In the genomic region with DNA sequence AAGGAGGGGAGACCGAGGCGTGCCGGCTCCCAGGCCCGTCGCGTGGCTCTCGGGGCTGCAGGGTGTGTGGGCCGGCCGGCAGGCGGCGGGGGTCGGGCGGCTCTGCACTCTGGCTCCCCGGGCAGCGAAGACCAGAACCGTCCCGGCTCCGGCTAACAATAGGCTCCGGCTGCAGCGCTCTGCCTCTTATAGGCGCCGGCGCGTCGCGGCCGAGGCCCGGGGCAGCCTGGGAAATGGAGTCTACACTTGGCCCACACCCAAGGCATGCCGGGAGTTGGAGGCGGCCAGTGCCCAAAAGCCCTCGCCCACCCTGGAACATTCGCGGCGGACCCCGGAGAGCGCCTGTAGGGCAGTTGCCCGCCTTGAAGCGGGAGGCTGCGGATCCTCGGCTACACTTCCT, we compare ENCODE assay signal across 8 mouse cellular contexts. TPM values are rescaled to one million over a fixed set of nuclear protein-coding genes. Genes with fewer than 3 reads are reported as not detected.
DNase-seq lines count a peak whose midpoint lies in the region; ATAC-seq lines count a peak whose summit lies in the region.

Gene Csrnp2, minus strand, starts transcription at position 387 of the 400 bp plus-strand sequence.

- H3K36me3 ChIP-seq in embryonic facial prominence, embryonic 14.5 days (ENCODE audit: control insufficient read depth, insufficient read depth, low read length): no peaks in the 10 kb centered on the region
- no peaks in the 10 kb centered on the region for H3K36me3 ChIP-seq in kidney, embryonic 14.5 days (ENCODE audit: control insufficient read depth, insufficient read depth, low read length)
- H3K36me3 ChIP-seq in limb, embryonic 15.5 days: no peaks in the 10 kb centered on the region

- DNase-seq in 3T3-L1 (ENCODE audit: low read depth, low spot score): peak; percentile 87
- DNase-seq in adrenal gland, postnatal 4 days (ENCODE audit: low spot score in 2 of 2): peak; percentile 80 to 85
- DNase-seq in embryonic facial prominence, embryonic 14.5 days (ENCODE audit: low spot score): peak; percentile 97
- peak; percentile 90 to 91 for DNase-seq in heart, adult 9 months (ENCODE audit: low spot score in 2 of 2)
- DNase-seq in monocyte, adult 2 months (ENCODE audit: low read depth in 1 of 2, low spot score in 2 of 2): peak; percentile 37 to 56
- peak; percentile 86 for DNase-seq in spleen, postnatal 36 days (ENCODE audit: low spot score in 2 of 2)

- H3K27me3 ChIP-seq in embryonic facial prominence, embryonic 14.5 days (replicated peaks; ENCODE audit: control insufficient read depth, insufficient read depth, low read length): no peaks in the 10 kb centered on the region
- H3K27me3 ChIP-seq in kidney, embryonic 14.5 days (ENCODE audit: control insufficient read depth, insufficient read depth, low read length): no peaks in the 10 kb centered on the region
- H3K27me3 ChIP-seq in limb, embryonic 15.5 days: no peaks in the 10 kb centered on the region

- H3K4me2 ChIP-seq in embryonic facial prominence, embryonic 14.5 days (ENCODE audit: low read depth, low read length): peak within 1 kb of the TSS; percentile 94
- peak within 1 kb of the TSS; percentile 86 for H3K4me2 ChIP-seq in kidney, embryonic 14.5 days (replicated peaks; ENCODE audit: low read depth, low read length)
- peak within 1 kb of the TSS; percentile 70 for H3K4me2 ChIP-seq in limb, embryonic 15.5 days

- peak within 1 kb of the TSS; percentile 93 for H3K9ac ChIP-seq in embryonic facial prominence, embryonic 14.5 days (ENCODE audit: low read depth, low read length)
- H3K9ac ChIP-seq in kidney, embryonic 14.5 days (ENCODE audit: low read depth, low read length): peak within 1 kb of the TSS; percentile 96
- peak within 1 kb of the TSS; percentile 98 for H3K9ac ChIP-seq in limb, embryonic 15.5 days

- no peaks in the 10 kb centered on the region for H3K9me3 ChIP-seq in embryonic facial prominence, embryonic 14.5 days (ENCODE audit: control insufficient read depth, low read length)
- H3K9me3 ChIP-seq in kidney, embryonic 14.5 days (ENCODE audit: control insufficient read depth, low read length): no peaks in the 10 kb centered on the region
- no peaks in the 10 kb centered on the region for H3K9me3 ChIP-seq in limb, embryonic 15.5 days

- peak within 1 kb of the TSS; percentile 94 for H3K27ac ChIP-seq in embryonic facial prominence, embryonic 14.5 days (replicated peaks; ENCODE audit: low read depth, low read length)
- peak within 1 kb of the TSS; percentile 95 for H3K27ac ChIP-seq in kidney, embryonic 14.5 days (ENCODE audit: low read depth, low read length)
- H3K27ac ChIP-seq in limb, embryonic 15.5 days: peak within 1 kb of the TSS; percentile 97

- ATAC-seq in embryonic facial prominence, embryonic 14.5 days (ENCODE audit: low read depth): peak; percentile 99
- ATAC-seq in kidney, embryonic 14.5 days (ENCODE audit: low FRiP score, low TSS enrichment): peak; percentile 97
- peak; percentile 97 for ATAC-seq in limb, embryonic 15.5 days (ENCODE audit: insufficient number of reproducible peaks, low FRiP score, low TSS enrichment, low read depth)

- WGBS in embryonic facial prominence, embryonic 14.5 days: 0% methylated on average over 11 of the region's 40 CpGs
- WGBS in kidney, embryonic 14.5 days: under 1% methylated on average over 38 of the region's 40 CpGs
- WGBS in limb, embryonic 15.5 days: under 1% methylated on average over 35 of the region's 40 CpGs

- H3K4me1 ChIP-seq in embryonic facial prominence, embryonic 14.5 days (ENCODE audit: control insufficient read depth, insufficient read depth, low read length): peaks cover 37% of the 10 kb centered on the region
- H3K4me1 ChIP-seq in kidney, embryonic 14.5 days (ENCODE audit: control insufficient read depth, insufficient read depth, low read length): peaks cover 24% of the 10 kb centered on the region; the same call in 1 of the 2 replicates
- H3K4me1 ChIP-seq in limb, embryonic 15.5 days: peaks cover 32% of the 10 kb centered on the region

- H3K4me3 ChIP-seq in embryonic facial prominence, embryonic 14.5 days (ENCODE audit: low read depth, low read length): peak within 1 kb of the TSS; percentile 90
- H3K4me3 ChIP-seq in kidney, embryonic 14.5 days (ENCODE audit: low read length): peak within 1 kb of the TSS; percentile 88
- peak within 1 kb of the TSS; percentile 84 for H3K4me3 ChIP-seq in limb, embryonic 15.5 days

RNA-seq across cellular contexts. Expression of gene Csrnp2, which starts in this region (rescaled TPM):
- 10 to 100 TPM in 1 of 2 experiments, 1 to 10 TPM in 1; 7.4 to 10.1 TPM for total RNA-seq in adrenal gland, postnatal 4 days (2021)
- polyA plus RNA-seq in embryonic facial prominence, embryonic 14.5 days (2014; fragmentation: Nextera tagmentation; extraction: Ambion mirVana): 15.5 and 17.3 TPM in 2 replicates
- 14.5 and 18.6 TPM in 2 replicates for polyA plus RNA-seq in kidney, embryonic 14.5 days (2014; fragmentation: Nextera tagmentation; extraction: Ambion mirVana)
- 13.6 and 15.9 TPM in 2 replicates for polyA plus RNA-seq in limb, embryonic 15.5 days (2015; fragmentation: Nextera tagmentation; extraction: Ambion mirVana)

Comparison
In these comparisons a context has a peak if more than half of its experiments do, and no peak if none do; other contexts are left out.
1. Peak in every context shown above with its lines: DNase-seq, ATAC-seq, H3K4me3 ChIP-seq and H3K27ac ChIP-seq.
2. DNase-seq: peak in every context shown above with its lines; median percentile 97 in embryonic facial prominence, embryonic 14.5 days; 90 in heart, adult 9 months; 87 in 3T3-L1; 86 in spleen, postnatal 36 days; 82 in adrenal gland, postnatal 4 days; 46 in monocyte, adult 2 months.